Mouse (Mus musculus) forebrain, embryonic 11.5 days (tissue): ENCODE measurements around the gene Tnfrsf11a. TPM values are rescaled to one million over a fixed set of nuclear protein-coding genes. Genes with fewer than 3 reads are reported as not detected.

Source experiments
- ATAC-seq: fragments of 200-750 bp; cut with Nextera tagmentation; replicated peaks from 2 replicates; pipeline ENCODE4 v1.8.0; 2017; ENCODE audit warnings: moderate TSS enrichment; ENCODE audit not compliant: low FRiP score
- DNase-seq: peaks from one replicate; pipeline ENCODE4 v3.0.0-alpha.2; 2017; ENCODE audit warnings: low spot score
- H3K27ac ChIP-seq: fragments of 300-500 bp; sonication (generic); 2 replicates; pipeline ENCODE4 v1.5.1; 2014; ENCODE audit warnings: low read depth, low read length
- H3K27me3 ChIP-seq: fragments of 300-500 bp; sonication (generic); 2 replicates; pipeline ENCODE4 v1.6.1; 2014; ENCODE audit warnings: mild to moderate bottlenecking, low read length, mixed read lengths; ENCODE audit not compliant: control insufficient read depth, insufficient read depth
- H3K36me3 ChIP-seq: fragments of 300-500 bp; sonication (generic); 2 replicates; pipeline ENCODE4 v1.6.1; 2014; ENCODE audit warnings: mild to moderate bottlenecking, low read length, moderate library complexity, mixed read lengths; ENCODE audit not compliant: control insufficient read depth, insufficient read depth
- H3K4me1 ChIP-seq: fragments of 300-500 bp; sonication (generic); replicated peaks from 2 replicates; pipeline ENCODE4 v1.6.1; 2014; ENCODE audit warnings: low read length, mixed read lengths; ENCODE audit not compliant: control insufficient read depth, insufficient read depth
- H3K4me2 ChIP-seq: fragments of 300-500 bp; sonication (generic); 2 replicates; pipeline ENCODE4 v1.6.1; 2014; ENCODE audit warnings: low read depth, mild to moderate bottlenecking, low read length, moderate library complexity, mixed read lengths; ENCODE audit not compliant: severe bottlenecking
- H3K4me3 ChIP-seq: fragments of 300-500 bp; sonication (generic); 2 replicates; pipeline ENCODE4 v1.5.1; 2014; ENCODE audit warnings: low read depth, low read length
- H3K9ac ChIP-seq: fragments of 300-500 bp; sonication (generic); 2 replicates; pipeline ENCODE4 v1.6.1; 2014; ENCODE audit warnings: low read length
- H3K9me3 ChIP-seq: fragments of 300-500 bp; sonication (generic); 2 replicates; pipeline ENCODE4 v1.6.1; 2016; ENCODE audit warnings: low read length, mixed read lengths; ENCODE audit not compliant: control insufficient read depth
- WGBS: fragments of 180-500 bp; shearing (Covaris S2); extraction: QIAGEN DNeasy Blood & Tissue Kit; methylation state at CpG from one replicate; pipeline ENCODE4 v1.1.7; 2014; 5-methylcytosine and 5-hydroxymethylcytosine counted together
- polyA plus RNA-seq: library from polyadenylated mRNA; unstranded; fragments of >200 nt; fragmentation: Nextera tagmentation; extraction: Ambion mirVana; gene quantifications from 2 replicates; pipeline ENCODE4 v1.2.1, GENCODE M21; 2014

Gene Tnfrsf11a
- polyA plus RNA-seq, result 0.09 and 0.53 TPM in 2 replicates

DNA sequence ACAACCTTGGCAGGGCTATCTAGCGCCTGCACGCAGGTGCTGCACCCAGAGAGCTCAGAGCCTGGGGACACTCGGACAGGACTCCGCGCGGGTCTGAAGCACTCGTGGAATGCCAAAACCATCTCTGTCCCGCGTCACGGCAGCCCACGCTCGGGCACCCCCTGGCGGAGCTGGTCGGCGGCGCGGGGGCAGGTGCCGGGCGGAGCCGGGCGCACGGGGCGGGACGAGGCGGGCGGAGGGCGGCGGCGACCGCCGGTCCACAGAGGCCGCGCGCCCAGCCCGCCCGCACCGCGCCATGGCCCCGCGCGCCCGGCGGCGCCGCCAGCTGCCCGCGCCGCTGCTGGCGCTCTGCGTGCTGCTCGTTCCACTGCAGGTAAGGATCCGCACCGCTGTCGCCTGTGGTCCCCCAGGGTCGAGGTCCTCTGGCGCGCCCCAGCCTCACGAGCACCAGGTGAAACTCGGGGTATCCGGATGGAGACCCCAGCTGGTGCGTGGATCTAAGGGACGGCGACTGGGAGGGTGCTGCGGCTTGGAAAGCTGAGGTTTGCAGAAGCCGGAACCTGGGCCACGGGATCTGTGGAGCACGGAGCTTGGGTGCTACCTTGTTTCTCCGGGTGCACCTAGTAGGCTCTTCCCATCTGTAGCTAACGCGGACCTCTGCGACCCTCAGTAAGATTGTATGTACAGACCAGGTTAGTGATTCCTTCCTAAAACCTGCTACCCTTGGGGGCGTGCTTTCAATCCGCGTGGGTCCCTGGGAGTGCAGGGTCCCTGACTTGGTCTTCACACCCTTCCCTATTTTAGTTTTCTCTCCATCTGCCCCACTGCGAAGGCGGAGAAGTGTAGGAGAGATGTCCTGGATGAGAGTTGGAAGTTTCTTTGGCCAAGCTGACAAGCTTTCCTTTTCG lies at the start of gene Tnfrsf11a:
TSS of gene Tnfrsf11a (plus strand) at position 262 of the 908 bp plus-strand sequence.
- WGBS, result 3% methylated on average over 77 of the region's 77 CpGs

DNA sequence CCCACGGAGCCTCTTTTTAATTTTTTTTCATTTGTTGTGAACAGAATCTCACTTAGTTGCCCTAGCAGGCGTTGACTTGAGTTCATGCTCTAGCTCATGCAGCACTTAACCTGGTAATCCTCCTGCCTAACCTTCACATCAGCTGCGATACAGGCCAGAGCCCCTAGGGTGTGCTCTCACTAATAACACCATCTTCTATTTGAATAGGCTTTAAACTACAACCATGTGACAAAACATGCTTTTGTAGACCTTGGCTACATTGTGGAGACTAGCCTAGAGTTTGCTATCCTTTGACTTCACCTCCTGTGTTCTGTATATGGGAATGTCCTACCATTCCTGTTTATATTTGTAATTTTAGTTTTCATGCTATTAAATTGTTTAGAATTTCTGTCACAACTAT lies 45.2 kb upstream of the Tnfrsf11a start:
- 78% methylated on average over 3 of the region's 3 CpGs for WGBS
- H3K9ac ChIP-seq, result no peak overlapping the region
- no peaks in the 10 kb centered on the region for H3K27me3 ChIP-seq
- no peak overlapping the region for H3K27ac ChIP-seq
- no peaks in the 10 kb centered on the region for H3K4me1 ChIP-seq
- no peak overlapping the region for H3K4me2 ChIP-seq
- no peak for DNase-seq
- no peak for ATAC-seq
- no peaks in the 10 kb centered on the region for H3K36me3 ChIP-seq
- no peak overlapping the region for H3K4me3 ChIP-seq
- H3K9me3 ChIP-seq, result no peaks in the 10 kb centered on the region

More for the DNA sequence above, at the start of gene Tnfrsf11a:
- Histone ChIP-seq H3K4me3 (peak within 1 kb of the TSS; percentile 56), H3K27me3 (peaks cover 21% of the 10 kb centered on the region), H3K9me3 (no peaks in the 10 kb centered on the region), H3K4me2 (peak within 1 kb of the TSS; percentile 96), H3K9ac (peak within 1 kb of the TSS; percentile 52), H3K4me1 (0 out of 2 replicates have a peak, but pooled peaks cover 4% of the 10 kb centered on the region), H3K36me3 (no peaks in the 10 kb centered on the region), H3K27ac (no peak within 1 kb of the TSS)
- peak; percentile 79 for DNase-seq
- peak; percentile 88 for ATAC-seq

GRCm38 (mm10) chr1:105738334-105738733 lies 42.2 kb upstream of the Tnfrsf11a start:
- Histone ChIP-seq H3K4me2 (no peak overlapping the region), H3K4me3 (no peak overlapping the region), H3K27ac (no peak overlapping the region), H3K9me3 (no peaks in the 10 kb centered on the region), H3K27me3 (no peaks in the 10 kb centered on the region), H3K4me1 (no peaks in the 10 kb centered on the region), H3K36me3 (no peaks in the 10 kb centered on the region), H3K9ac (no peak overlapping the region)
- 94% methylated on average over 6 of the region's 6 CpGs for WGBS
- DNase-seq, result no peak
- ATAC-seq, result no peak

- H3K4me2 ChIP-seq, result no peak overlapping the region
- no peak overlapping the region for H3K27ac ChIP-seq
- H3K27me3 ChIP-seq, result no peaks in the 10 kb centered on the region
- ATAC-seq (no peak), DNase-seq (no peak)
- H3K9me3 ChIP-seq, result no peaks in the 10 kb centered on the region
- no peaks in the 10 kb centered on the region for H3K4me1 ChIP-seq
- H3K9ac ChIP-seq, result no peak overlapping the region
- H3K36me3 ChIP-seq, result no peaks in the 10 kb centered on the region
- no peak overlapping the region for H3K4me3 ChIP-seq
Measured at GRCm38 (mm10) chr1:105739493-105739892, 41.0 kb upstream of the Tnfrsf11a start.

DNA sequence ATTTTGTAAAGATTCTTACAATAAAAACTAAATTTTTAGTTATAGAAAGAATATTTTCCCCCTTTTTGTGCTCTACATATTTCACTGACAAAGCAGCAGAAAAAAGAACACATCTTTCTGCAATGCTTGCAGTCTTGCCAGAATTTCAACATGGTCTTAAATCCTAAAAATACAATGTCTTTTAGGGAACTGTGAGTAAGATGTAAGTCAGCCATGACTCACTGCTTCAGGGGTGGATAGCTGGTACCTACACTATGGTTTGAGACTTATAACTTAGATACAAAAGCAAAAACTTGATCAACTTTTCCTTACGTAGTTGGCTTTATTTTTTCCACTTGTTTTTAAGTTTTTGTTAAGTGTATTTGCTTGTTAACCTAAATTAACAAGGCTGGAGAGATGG lies 38.0 kb upstream of the Tnfrsf11a start:
- H3K27me3 ChIP-seq, result no peaks in the 10 kb centered on the region

DNA sequence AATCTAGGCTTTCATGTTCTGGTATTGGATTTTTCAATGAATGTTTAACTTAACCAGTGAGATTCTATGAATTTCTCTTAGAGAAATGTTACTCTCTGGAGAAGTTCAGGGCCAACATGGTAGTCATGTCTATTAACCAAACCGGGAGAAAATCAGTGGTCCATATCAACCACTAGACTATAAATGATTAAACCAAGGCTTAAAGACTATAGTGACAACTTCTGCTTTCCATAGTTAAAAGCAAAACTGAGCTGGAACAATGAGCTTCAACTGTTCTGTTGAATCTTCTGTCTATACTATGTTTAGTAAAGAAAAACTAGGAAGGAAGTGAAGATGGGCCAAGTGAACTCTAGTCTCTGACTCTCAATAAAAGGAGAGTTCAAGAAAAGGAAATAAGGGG lies 34.1 kb upstream of the Tnfrsf11a start:
- no peak overlapping the region for H3K9ac ChIP-seq
- H3K36me3 ChIP-seq, result no peaks in the 10 kb centered on the region
- no peaks in the 10 kb centered on the region for H3K9me3 ChIP-seq
- H3K27me3 ChIP-seq, result no peaks in the 10 kb centered on the region
- ATAC-seq (no peak), DNase-seq (no peak)
- no peak overlapping the region for H3K4me2 ChIP-seq
- H3K27ac ChIP-seq, result no peak overlapping the region
- H3K4me1 ChIP-seq, result no peaks in the 10 kb centered on the region
- 95% methylated on average over 1 of the region's 1 CpGs for WGBS
- no peak overlapping the region for H3K4me3 ChIP-seq

More for the DNA sequence above, 38.0 kb upstream of the Tnfrsf11a start:
- Histone ChIP-seq H3K36me3 (no peaks in the 10 kb centered on the region), H3K4me3 (no peak overlapping the region), H3K9ac (no peak overlapping the region), H3K4me1 (no peaks in the 10 kb centered on the region), H3K4me2 (no peak overlapping the region), H3K27ac (no peak overlapping the region), H3K9me3 (no peaks in the 10 kb centered on the region)
- WGBS, result 96% methylated on average over 1 of the region's 1 CpGs
- DNase-seq (no peak), ATAC-seq (no peak)

- Histone ChIP-seq H3K4me1 (no peaks in the 10 kb centered on the region), H3K9me3 (no peaks in the 10 kb centered on the region), H3K27ac (no peak overlapping the region), H3K36me3 (no peaks in the 10 kb centered on the region), H3K4me3 (no peak overlapping the region), H3K4me2 (no peak overlapping the region), H3K9ac (no peak overlapping the region), H3K27me3 (no peaks in the 10 kb centered on the region)
- 95% methylated on average over 5 of the region's 5 CpGs for WGBS
- DNase-seq (no peak), ATAC-seq (no peak)
Measured at GRCm38 (mm10) chr1:105746858-105747596, 33.5 kb upstream of the Tnfrsf11a start.

DNA sequence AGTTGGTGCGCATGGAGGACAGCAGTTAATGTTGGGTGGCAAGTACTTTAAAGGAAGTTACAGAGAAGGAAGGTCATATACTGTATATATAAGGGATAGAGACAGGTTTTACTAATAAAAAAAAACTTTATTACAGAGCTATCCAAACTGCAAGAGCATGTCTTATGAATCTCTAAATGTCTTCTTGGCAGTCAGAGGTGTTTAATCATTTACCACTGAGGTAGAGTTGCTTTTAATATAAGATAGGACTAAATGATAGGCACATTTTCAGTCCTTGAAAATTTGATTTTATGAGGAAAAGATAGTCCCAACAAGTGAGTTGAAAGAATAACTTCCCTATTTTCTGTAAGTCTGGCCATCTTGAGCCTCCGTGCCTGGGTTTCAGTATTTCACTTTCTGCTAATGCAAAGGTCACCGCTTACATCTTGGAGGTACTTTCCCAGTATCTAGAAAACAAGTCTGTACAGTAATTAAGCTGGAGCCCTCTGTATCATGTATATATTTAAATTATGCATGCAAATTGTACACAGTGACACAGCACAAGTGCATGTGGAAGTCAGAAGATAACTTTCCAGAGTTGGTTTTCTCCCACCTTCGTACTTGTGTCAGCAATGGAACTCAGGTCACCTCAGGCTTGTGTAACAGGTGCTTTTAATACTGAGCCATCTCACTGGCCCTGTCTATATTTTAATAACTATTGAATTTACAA lies 32.3 kb upstream of the Tnfrsf11a start:
- Histone ChIP-seq H3K4me3 (no peak overlapping the region), H3K4me1 (no peaks in the 10 kb centered on the region), H3K27ac (no peak overlapping the region), H3K9ac (no peak overlapping the region), H3K9me3 (no peaks in the 10 kb centered on the region), H3K27me3 (no peaks in the 10 kb centered on the region), H3K36me3 (no peaks in the 10 kb centered on the region; the same call in 1 of the 2 replicates), H3K4me2 (no peak overlapping the region)
- DNase-seq (no peak), ATAC-seq (no peak)
- WGBS, result 95% methylated on average over 4 of the region's 4 CpGs
